ENCODE assay signal across 16 mouse cellular contexts in the genomic region with DNA sequence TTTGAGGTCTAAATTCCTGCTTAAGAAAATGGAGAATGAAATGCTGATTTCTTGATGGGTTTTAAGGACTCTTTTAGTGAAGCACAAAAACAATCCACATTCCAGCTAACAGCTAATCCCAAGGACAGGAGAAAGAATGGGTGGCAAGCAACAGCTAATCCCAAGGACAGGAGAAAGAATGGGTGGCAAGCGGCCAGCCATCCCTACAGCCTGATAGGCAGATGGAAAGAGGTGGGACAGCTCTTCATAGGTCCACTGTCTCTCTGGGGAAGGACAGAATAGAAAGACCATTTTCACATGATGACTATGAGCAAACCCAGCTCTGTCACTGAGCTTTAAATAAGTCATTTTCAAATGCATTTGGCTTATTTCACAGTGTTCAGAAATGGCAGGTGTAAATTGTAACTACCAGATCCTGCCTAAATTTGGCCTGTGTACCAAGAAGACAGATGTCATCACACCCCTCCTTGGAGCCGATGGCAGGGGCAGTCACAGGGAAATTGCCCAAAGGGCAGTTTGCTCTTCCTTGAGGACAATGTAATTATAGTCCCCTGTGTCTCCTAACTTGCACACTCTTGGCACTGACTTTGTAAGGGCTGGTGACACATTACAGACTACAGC.
DNase-seq lines count a peak whose midpoint lies in the region.
"Had no signal": no experiment of that assay in that cellular context is flagged by ENCODE, and none has a peak within 500 bp of the region (broad histone marks: within the 10 kb centered on the region; RNA-seq: fewer than 3 reads in every experiment).

No protein-coding gene starts in this region.

- H3K4me1 ChIP-seq in forebrain, embryonic 10.5 days, result peaks cover 7% of the 10 kb centered on the region; the same call in 1 of the 2 replicates
- H3K4me1 ChIP-seq: heart, embryonic 12.5 days; limb, embryonic 12.5 days; midbrain, embryonic 15.5 days had no signal

- no peaks in the 10 kb centered on the region for H3K27me3 ChIP-seq in forebrain, embryonic 10.5 days (ENCODE audit: poor library complexity, severe bottlenecking)
- H3K27me3 ChIP-seq: heart, embryonic 12.5 days; midbrain, embryonic 15.5 days had no signal

- H3K9me3 ChIP-seq in forebrain, embryonic 10.5 days, result no peaks in the 10 kb centered on the region
- H3K9me3 ChIP-seq: heart, embryonic 12.5 days; limb, embryonic 12.5 days; midbrain, embryonic 15.5 days had no signal

- no peak overlapping the region for H3K4me3 ChIP-seq in forebrain, embryonic 10.5 days
- H3K4me3 ChIP-seq: heart, embryonic 12.5 days; limb, embryonic 12.5 days; midbrain, embryonic 15.5 days had no signal

- peak; percentile 36 to 37 for DNase-seq in frontal cortex, postnatal 36 days (ENCODE audit: low spot score in 2 of 2)
- DNase-seq in frontal cortex, postnatal 14 days (ENCODE audit: low spot score in 2 of 2), result no peak
- peak; percentile 35 for DNase-seq in cerebellum, adult 8-10 months
- peak; percentile 26 to 38 for DNase-seq in left cerebral cortex, adult 18-20 months (ENCODE audit: low spot score in 2 of 2)
- DNase-seq in telencephalon, adult 2 months (ENCODE audit: low read depth, low spot score), result peak; percentile 58
- no peak for DNase-seq in forebrain, embryonic 10.5 days (ENCODE audit: extremely low spot score, low spot score)
- DNase-seq in embryo, embryonic 11 days, result no peak
- DNase-seq: adrenal gland, adult 8-10 months; kidney, adult 11 months; kidney, postnatal 10 days; lung, postnatal 10 days; thymus, postnatal 25 days had no signal

- H3K36me3 ChIP-seq in forebrain, embryonic 10.5 days (replicated peaks), result no peaks in the 10 kb centered on the region
- H3K36me3 ChIP-seq: heart, embryonic 12.5 days; limb, embryonic 12.5 days; midbrain, embryonic 15.5 days had no signal

- 77% methylated on average over 2 of the region's 2 CpGs for WGBS in forebrain, embryonic 10.5 days

- H3K27ac ChIP-seq in forebrain, embryonic 10.5 days, result no peak overlapping the region
- H3K27ac ChIP-seq: limb, embryonic 12.5 days; liver, embryonic 14.5 days; midbrain, embryonic 15.5 days had no signal

Comparison
In these comparisons a context has a peak if more than half of its experiments do, and no peak if none do; other contexts are left out.
1. DNase-seq: peak in frontal cortex, postnatal 36 days (2 of 2), cerebellum, adult 8-10 months (single experiment), left cerebral cortex, adult 18-20 months (2 of 2) and telencephalon, adult 2 months (single experiment); none in frontal cortex, postnatal 14 days (0 of 2), forebrain, embryonic 10.5 days (single experiment) and embryo, embryonic 11 days (single experiment).